Mouse (Mus musculus) testis, adult 2 months (tissue): Measurements from ENCODE around the gene Clec16a.

Experiments
- CTCF ChIP-seq: fragments of 200-500 bp; IDR thresholded peaks from 2 replicates; pipeline ENCODE4 v1.5.1; 2012; ENCODE audit warnings: low read depth, mild to moderate bottlenecking, inconsistent platforms, low read length, moderate library complexity; ENCODE audit not compliant: control insufficient read depth, insufficient read depth, insufficient replicate concordance
- POLR2A ChIP-seq: fragments of 200-500 bp; IDR thresholded peaks from 2 replicates; pipeline ENCODE4 v1.6.1; 2012; ENCODE audit warnings: low read depth, mild to moderate bottlenecking, inconsistent platforms, low read length, moderate library complexity; ENCODE audit not compliant: control insufficient read depth

GRCm38 (mm10) chr16:10764323-10764722 lies 219.2 kb downstream of the Clec16a start:
- no peak for TF ChIP-seq POLR2A
- no peak for TF ChIP-seq CTCF
